Mouse (Mus musculus) ES-E14 (cell line): ENCODE results near the gene Zfp185.

Experiments
- MAFK ChIP-seq: IDR thresholded peaks from 2 replicates; pipeline ENCODE4 v1.6.1; 2014; ENCODE audit warnings: mild to moderate bottlenecking, low read depth, low read length, inconsistent platforms; ENCODE audit not compliant: insufficient read depth
- ZC3H11A ChIP-seq: IDR thresholded peaks from 2 replicates; pipeline ENCODE4 v1.6.1; 2012; ENCODE audit warnings: low read depth, mild to moderate bottlenecking, inconsistent platforms, low read length, borderline replicate concordance

DNA sequence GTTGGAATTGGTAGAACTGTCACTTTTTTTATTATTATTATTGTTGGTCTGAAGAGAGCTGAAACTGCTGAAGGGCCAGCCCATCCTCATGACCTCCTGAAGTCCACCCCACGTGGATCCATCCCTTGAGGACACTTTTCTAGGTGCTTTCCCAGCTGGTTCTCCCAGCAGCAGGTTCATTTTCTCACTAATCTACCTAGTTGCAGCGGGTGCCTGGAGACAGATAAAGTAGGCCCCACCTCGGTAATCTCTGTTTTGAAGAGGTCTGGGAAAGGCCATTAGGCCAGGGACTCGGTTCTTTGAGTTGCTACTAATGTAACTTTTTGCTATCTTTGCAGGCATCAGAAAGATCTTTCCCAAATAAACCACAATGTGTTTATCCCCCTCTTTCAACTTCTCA lies 18.5 kb downstream of the Zfp185 start:
- no peak for TF ChIP-seq ZC3H11A
- TF ChIP-seq MAFK = no peak
